Mouse (Mus musculus): ENCODE results near the gene Stk40. TPM values are rescaled to one million over a fixed set of nuclear protein-coding genes. Genes with fewer than 3 reads are reported as not detected.

Gene Stk40
- total RNA-seq, 2 experiments from 2014 or later, result 20.8 to 21.3 TPM

GRCm38 (mm10) chr4:126097711-126098253 is 6.0 kb upstream of the Stk40 start:
- DNase-seq (ENCODE audit: low spot score in 2 of 2), result no peak

- DNase-seq (ENCODE audit: low spot score in 2 of 2), result no peak
These were observed 4.4 kb upstream of the Stk40 start for GRCm38 (mm10) chr4:126099365-126099764.

DNA sequence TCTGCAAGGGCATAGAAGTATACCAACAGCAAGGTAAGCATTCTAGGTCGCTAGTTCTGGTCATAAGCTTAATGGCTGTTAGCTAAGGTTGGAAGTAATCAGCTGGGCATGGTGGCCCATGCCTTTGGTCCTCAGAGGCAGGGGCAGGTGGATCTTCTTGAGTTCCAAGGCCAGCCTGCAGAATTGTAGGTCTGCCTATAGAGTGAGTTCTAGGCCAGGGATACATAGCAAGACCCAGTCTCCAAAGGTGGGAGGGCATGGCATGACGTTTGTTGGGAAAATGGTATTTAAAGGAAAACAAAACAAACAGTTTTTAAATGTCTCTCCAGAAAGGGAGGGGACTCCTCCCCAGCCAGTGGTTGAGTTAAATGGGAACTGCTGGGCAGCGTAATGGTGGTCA is 3.0 kb upstream of the Stk40 start:
- no peak for DNase-seq (ENCODE audit: low spot score in 2 of 2)

DNA sequence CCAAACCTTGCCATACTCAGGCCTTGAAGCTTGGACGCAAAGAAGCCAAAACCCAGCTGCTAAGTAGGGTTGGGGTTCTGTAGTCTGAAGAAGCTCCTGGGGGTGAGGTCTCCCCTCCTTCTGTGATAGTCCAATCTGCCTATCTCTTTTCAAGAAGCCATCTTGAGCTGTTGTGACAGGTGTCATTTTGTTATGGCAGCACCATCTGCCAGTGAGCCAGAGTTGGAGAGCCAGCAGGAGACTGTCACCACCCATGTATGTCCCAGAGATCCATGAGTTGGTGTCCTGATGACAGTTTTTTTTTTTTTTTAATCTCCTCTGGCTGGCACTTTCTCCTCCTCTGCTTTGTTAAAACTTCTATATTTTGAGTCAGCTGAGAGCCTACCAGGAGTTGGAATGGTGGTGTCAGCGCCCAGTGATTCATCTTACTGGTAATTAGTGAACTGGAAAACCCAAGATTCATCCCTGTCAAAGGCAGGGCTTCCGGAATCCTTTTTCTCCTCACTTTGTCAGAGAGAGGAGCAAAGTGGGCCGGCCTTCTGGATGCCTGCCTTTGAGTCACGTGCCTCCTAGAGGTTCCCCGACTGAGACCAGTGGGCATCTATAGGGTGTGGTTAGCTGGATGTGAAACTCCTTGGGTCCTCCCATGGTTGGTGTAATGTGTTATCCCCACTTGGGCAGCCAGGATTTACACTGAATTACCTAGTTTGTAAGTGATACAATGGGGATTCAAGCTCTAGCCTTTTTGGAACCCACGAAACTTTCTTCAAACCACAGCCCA is 1.5 kb upstream of the Stk40 start:
- DNase-seq (ENCODE audit: low spot score in 2 of 2), result no peak

- peak; percentile 67 to 76 for DNase-seq (ENCODE audit: low spot score in 2 of 2)
These were observed 638 bp upstream of the Stk40 start for GRCm38 (mm10) chr4:126103057-126103581.

DNA sequence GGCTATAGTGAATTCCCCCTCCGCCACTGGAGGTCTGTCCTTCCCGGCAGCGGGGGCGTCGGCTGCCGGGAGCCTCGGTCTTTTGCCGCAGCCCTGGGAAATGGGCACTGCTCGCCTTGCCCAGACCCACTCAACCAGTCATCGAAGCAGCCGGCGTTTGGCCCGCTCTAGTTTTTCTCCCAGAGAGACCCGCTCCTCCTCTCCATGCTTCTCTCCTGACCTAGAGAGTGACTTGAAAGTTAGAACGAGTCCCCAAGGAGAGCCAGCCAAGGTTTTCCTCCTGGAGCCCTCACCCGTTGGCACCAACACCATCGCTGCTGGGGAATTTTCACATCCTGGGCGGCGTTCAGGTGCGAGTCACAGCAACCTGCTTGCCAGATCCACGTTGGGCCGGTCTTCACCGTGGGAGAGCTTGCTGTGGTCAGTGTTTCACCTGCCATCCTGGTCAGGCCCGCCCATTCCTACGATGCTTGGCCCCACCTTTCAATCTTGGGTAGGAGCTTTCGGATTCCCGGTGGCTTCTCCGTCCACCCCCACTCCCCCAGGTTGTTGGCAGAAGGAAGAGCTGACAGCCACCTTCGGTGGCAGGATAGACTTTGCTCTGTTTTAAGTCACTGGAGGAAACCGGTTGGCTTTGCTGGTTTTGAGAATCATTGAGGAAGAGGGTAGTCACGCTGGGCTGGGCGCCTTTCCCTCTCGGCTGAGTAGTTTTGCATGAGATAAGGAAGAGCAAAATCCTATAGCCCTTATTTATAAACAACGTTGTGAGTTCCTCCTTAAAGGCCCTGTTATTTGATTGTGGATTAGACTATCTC is 711 bp downstream of the Stk40 start:
- no peak for DNase-seq (ENCODE audit: low spot score in 2 of 2)

DNA sequence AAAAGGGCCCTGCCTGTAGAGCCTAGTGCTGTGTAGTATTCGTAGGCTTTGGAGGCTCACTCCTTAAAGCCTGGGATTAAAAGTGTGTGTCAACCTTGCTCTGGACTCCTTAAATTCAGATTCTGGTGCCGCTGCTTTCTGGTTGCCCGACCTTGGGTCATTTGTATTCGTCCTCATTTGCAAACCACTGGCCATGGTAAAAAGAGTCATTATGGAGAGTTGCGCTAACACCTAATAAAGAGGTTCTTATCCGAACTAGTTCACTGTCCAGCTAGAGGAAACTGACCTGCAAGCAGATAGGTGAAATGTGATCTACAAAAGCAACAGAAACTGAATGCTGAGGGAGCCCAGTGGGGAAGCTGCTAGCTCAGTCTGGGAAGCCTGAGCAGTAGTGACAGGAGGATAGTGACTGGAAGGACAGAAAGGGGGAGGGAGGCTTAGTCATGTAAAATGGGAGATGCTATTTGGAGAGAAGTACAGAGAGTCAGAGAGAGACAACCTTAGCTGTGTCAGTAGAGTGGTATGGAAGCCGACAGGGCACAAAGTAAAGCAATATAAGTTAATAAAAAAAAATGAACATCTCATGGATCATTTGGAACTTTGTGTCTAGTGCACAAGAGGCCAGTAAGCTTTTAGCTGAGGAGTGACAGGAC is 1.5 kb downstream of the Stk40 start:
- DNase-seq (ENCODE audit: low spot score in 2 of 2), result no peak

DNA sequence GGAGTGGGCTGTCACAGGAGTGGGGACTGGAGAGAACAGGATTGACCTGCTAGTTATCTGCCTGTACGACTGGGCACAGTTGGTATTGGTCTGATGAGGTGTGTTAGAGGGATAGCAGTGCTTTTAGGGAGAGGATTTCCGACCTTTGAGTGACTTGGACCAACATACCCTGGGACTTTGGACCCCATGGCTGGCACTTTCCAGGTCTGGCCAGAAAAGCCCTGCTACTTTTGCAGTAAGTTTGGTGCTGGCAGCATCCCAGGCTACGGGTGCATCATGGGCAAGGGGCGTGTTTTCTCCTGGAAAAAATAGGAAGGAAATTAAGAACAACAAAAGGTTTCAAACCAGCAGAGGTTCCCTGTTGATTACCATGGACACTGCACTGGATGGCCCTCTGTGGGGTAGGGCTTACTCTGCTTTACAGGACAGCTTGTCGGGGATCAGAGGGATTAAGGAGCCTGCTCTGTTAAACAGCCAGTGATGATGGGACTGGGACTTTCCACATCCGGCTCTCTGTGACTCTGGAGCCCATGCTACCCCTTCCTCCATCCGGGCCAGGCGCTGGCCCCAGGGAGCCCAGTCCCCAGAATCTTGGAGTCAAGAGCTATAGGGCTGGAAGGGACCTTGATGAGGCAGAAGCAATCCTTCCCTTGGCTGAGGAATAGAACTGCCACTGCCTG is 4.4 kb downstream of the Stk40 start:
- DNase-seq (ENCODE audit: low spot score in 2 of 2), result no peak

DNA sequence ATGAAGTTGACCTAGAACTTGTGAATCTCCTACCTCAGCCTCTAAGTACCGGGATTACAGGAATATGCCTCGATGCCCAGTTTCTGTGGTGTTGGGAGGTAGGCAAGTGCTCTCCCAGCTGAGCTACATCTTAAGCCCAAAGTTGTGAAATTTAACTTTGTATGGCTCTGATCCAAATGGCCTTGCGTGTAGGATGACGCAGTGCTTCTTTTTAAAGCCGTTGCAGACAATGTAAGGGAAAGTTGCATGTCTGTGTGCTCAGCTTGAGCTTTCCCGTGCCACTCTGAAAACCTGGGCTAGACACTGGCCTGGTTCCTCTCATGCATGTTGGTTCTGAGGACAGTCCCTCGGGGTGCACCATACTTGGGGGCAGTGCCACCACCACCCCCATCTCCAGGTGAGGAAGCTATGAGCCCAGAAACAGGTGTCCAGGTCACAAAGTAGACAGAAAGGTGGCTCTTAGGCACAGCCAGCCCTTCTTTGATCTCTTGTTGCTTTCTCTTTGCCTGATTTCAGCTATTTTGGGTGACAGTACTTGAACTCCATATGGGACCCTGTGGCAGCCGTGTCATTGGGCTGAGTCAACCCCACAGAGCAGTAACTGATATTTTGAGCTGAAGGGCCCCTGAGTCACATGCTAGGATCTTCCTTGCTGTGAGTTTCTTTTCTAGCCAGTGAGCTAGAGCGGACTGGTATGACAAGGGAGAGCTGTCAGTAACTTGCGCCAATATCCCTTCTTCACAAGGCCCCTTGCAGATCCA is 6.0 kb downstream of the Stk40 start:
- DNase-seq (ENCODE audit: low spot score in 2 of 2), result no peak

DNA sequence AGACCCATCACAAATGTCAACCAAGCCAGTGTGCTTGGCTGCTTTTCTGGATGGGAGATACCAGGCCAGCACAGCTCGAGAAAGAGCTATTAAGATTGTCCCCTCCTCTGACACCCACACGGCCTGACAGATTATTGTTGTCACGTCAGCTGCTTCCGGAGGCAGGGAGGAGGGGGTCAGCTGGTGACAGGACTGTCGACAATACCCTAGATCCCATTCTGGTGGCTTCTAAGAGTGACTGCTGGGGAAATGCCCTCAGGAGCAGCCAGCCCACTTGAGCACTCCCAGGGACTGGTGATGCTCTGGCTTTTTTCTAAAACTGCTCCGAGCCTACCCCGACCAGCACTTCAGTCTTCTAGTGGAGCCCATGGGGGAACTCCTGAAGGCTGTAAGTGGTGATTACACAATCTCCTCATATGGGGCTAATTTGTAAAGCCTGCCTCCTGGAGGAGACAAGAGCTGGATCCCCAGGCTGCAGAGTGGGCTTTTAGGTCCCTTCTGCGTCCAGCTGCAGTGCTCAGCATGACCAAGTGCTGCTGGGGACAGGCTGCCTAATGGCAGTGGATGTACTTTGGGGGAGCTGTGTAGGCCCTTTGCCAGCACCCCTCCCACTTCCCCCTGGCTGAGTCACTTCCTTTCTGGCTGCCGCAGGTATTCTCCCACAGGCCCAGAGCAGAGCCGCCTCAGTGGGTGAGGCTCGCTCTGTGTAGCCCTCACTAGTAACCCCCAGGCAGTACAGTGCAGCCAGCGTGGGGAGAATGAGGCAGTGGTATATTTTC is 6.8 kb downstream of the Stk40 start:
- DNase-seq (ENCODE audit: low spot score in 2 of 2), result peak; percentile 60 to 73

DNA sequence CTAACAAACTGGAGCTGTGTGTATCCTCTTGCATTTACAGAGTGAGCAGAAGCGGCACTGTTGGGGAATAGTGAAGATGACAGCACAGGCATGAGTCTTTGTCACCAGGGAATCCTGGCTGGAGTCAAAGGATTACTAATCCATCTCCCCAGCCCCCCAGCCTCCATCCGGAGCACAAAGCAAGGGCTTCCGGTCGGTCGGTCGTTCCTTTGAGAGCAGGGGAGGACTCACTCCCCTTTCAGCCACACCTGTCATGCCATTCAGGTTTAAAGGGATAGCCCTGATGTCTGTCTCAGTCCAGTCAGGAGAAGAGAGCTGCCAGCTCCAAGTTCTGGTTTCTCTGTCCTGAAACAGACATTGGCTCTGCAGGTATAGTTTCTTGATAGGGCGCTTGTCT is 7.4 kb downstream of the Stk40 start:
- DNase-seq (ENCODE audit: low spot score in 2 of 2), result no peak

- no peak for DNase-seq (ENCODE audit: low spot score in 2 of 2)
These were observed 9.5 kb downstream of the Stk40 start for GRCm38 (mm10) chr4:126113243-126113642.

- no peak for DNase-seq (ENCODE audit: low spot score in 2 of 2)
These were observed 10.2 kb downstream of the Stk40 start for GRCm38 (mm10) chr4:126113943-126114342.

- DNase-seq (ENCODE audit: low spot score in 2 of 2), result no peak
These were observed 11.7 kb downstream of the Stk40 start for GRCm38 (mm10) chr4:126115411-126115810.

- no peak for DNase-seq (ENCODE audit: low spot score in 2 of 2)
These were observed 12.2 kb downstream of the Stk40 start for GRCm38 (mm10) chr4:126115871-126116521.

DNA sequence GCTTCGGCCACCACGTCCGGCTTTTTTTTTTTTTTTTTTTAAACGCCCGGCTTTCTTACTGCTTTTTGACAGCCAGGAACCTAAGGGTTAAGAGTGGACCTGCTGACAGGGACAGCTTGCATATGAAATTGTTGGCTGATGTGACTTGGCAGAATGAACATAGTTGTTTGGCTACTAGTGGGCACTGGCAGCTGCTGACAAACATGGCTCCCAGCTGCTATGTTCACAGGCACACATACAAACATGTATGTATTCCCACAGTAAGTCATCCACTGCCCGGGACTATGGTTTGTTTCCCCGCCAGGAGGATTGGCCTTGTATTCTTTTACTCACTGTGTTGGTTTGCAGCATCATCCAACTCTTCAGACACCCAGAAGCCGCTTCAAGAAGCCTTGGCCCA is 13.4 kb downstream of the Stk40 start:
- no peak for DNase-seq (ENCODE audit: low spot score in 2 of 2)

GRCm38 (mm10) chr4:126118651-126119050 is 14.9 kb downstream of the Stk40 start:
- peak; percentile 52 to 65 for DNase-seq (ENCODE audit: low spot score in 2 of 2)

DNA sequence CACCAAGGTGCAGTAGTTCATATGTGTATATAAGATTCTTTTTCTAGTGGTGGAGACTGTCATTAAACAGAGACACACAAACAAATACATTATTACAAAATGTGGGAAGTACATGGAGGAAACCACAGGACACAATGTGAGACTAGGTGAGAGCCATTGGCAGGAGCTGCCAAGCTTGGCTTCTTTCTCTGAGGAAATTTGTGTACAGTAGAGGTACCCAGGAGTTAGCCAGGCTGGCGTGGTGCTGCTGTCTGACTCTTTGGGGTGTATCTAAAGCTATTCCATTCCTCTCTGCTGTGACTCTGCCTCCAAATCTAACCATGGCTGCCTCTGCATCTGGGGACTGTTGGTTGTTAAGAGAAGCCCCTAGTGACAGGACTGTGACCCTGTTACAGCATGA is 15.3 kb downstream of the Stk40 start:
- DNase-seq (ENCODE audit: low spot score in 2 of 2), result no peak

- DNase-seq (ENCODE audit: low spot score in 2 of 2), result no peak
These were observed 16.3 kb downstream of the Stk40 start for GRCm38 (mm10) chr4:126120052-126120451.
